Mouse (Mus musculus): ENCODE measurements at regions not wholly inside any gene's neighbourhood (a gene's known extent, or its start where the extent isn't known, plus 50 kb on each side); places are given as distances from the start of the nearest gene placed in this dataset.

DNA sequence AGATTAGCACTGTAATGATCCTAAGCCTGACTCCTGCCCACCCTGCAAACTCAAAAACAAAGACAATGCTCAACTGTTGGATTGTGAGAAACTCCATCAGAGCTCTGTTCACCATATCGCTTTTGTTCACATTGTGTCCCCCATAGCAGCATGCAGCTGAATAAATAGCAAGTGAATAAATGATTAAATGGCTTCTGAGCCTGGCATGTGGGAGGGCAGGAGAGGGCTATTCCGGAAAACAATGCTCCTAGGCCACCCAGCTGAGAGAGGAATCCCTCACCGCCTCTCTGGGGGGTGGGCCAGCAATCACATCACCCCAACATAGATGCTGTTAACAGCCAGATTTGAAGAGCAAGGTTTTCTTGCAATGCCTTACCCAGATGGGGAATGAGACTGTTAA, 238.5 kb upstream of the Vstm2b start:
- no peak for DNase-seq (ENCODE audit: extremely low read depth, insufficient read length, low spot score)

DNA sequence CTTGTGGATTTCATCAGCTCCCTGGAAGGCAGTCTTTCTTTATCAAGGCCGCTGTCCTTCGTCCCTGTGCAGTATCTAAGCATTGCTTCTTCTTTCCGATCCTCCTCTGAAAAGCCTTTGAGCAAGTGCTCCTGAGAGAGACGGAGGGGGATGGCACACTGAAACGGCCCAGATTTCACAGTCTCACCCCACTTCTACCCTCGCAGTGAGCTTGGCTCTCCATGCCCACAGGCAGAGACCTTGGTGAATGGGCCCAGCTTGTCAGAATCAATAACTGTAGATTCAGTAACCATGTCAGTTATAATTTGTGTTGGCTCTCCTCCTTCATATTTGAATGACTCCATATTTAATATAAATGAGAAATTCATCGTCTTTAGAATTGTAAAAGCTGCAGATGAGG, 234.3 kb upstream of the Vstm2b start:
- DNase-seq (ENCODE audit: extremely low read depth, insufficient read length, low spot score): no peak

DNA sequence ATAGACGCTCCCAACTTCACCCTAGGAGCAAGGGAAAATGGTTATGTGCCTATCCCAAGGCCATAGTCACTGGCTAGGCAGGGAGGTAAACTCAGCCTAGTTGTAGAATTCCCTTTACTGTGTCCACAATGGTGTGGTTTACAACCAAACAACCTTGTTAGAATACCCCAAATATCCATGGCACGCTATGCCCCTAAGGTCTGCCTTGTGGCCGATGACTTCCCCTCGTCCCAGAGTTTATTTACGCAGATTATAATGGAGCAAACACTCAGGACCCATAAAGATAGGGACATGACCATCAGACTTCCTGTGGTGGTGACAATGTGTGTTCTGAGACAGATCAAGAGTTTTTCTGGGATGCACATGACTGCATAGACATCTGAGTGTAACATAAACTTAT, 231.5 kb upstream of the Vstm2b start:
- DNase-seq (ENCODE audit: extremely low read depth, insufficient read length, low spot score): no peak

GRCm38 (mm10) chr7:40670401-40670800, 227.7 kb upstream of the Vstm2b start:
- DNase-seq (ENCODE audit: extremely low read depth, insufficient read length, low spot score): no peak

DNA sequence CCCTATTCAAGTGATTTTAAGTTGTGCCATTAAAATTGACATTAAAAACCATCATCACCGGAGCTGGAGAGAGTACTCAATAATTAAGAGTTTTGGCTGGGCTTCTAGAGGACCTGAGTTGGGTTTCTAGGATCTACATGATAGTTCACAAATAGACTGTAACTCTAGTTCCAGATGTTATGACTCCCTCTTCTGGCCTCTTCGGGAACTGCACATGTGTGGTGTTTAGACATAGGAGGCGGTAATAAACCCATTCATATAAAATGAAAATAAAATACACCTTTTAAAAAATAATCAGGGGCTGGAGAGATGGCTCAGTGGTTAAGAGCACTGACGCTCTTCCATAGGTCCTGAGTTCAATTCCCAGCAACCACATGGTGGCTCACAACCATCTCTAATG, 227.1 kb upstream of the Vstm2b start:
- no peak for DNase-seq (ENCODE audit: extremely low read depth, insufficient read length, low spot score)

GRCm38 (mm10) chr7:40672348-40672747, 225.8 kb upstream of the Vstm2b start:
- no peak for DNase-seq (ENCODE audit: extremely low read depth, insufficient read length, low spot score)

GRCm38 (mm10) chr7:40674397-40674796, 223.7 kb upstream of the Vstm2b start:
- no peak for DNase-seq (ENCODE audit: extremely low read depth, insufficient read length, low spot score)

DNA sequence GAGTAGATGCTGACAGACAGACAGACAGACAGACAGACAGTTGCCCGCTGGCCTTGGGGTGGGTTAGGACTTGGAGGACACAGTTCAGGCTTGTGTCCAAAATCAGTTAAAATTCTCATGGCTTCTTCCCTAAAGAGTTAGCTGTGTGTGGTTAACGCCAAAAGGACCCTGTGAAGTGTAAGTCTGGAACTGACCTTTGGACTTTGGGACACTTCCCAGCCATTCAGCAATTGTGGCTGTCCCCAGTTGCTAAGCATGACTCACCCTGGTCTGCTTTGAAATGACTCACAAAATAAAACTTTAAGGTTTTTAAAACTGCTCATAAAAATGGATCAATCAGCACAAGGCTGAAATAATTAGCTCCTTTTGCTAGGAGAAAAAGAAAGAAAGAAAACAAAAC, 220.5 kb upstream of the Vstm2b start:
- DNase-seq (ENCODE audit: extremely low read depth, insufficient read length, low spot score): no peak

- no peak for DNase-seq (ENCODE audit: extremely low read depth, insufficient read length, low spot score)
Observed at GRCm38 (mm10) chr7:40680567-40680966, 217.6 kb upstream of the Vstm2b start.

GRCm38 (mm10) chr7:40680993-40681392, 217.1 kb upstream of the Vstm2b start:
- DNase-seq (ENCODE audit: extremely low read depth, insufficient read length, low spot score): no peak

DNA sequence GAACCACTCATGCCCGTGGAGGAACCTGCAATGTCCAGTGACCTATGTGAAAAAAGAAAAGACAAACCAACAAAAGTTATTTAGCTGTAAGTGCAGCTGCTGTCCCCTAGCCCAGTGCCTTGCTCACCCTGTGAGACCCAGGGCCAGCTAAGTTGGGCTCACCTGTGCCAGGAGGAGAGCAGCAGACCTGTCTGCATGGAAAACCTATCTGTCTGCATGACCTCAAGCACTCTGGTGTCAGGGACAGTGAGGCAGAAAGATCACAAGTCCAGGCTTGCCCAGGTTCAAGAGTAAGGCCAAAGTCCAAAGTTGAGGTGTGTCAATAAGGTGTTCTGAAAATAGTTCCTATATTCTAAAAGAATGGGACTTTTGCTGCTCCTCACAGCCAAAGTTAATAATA, 215.0 kb upstream of the Vstm2b start:
- DNase-seq (ENCODE audit: extremely low read depth, insufficient read length, low spot score): no peak

- no peak for DNase-seq (ENCODE audit: extremely low read depth, insufficient read length, low spot score)
Observed at GRCm38 (mm10) chr7:40683641-40684040, 214.5 kb upstream of the Vstm2b start.

DNA sequence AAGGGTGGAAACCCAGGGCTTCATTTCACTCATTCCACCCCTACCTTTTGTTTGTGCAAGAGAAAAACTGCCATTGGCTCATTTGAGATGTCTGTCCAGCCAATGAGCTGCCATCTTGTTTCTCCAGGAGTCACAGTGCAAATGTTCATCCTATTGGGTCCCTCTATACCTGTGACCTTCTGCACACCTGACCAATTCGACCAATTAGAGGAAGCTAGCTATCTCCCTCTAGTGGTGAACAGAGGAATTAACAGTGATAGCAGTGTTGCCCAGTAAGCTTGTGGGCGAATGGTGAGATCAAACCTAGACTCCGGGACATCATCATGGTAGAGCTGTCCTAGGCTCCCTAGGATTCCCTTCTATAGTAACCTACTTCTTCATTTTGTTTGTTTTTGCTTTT, 211.1 kb upstream of the Vstm2b start:
- DNase-seq (ENCODE audit: extremely low read depth, insufficient read length, low spot score): no peak

DNA sequence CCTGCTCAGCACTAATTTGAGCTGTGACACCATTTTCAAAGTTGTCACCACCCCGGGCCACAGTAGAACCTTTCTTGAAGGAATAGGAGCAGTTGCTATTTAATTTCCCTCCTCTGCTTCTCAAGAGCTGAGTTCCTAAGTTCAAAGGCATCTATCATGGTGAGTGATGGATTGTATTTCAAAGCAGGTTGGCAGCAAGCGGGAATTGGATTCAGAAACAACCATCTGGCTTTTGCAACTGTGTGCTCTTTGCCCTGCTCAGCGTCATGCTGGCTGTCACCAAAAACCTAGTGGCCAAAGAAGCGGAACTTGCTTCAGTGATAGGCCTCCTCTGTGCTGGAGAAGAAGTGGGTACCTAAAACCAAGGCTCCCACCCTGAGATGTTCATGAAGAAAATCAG, 209.6 kb upstream of the Vstm2b start:
- DNase-seq (ENCODE audit: extremely low read depth, insufficient read length, low spot score): no peak

DNA sequence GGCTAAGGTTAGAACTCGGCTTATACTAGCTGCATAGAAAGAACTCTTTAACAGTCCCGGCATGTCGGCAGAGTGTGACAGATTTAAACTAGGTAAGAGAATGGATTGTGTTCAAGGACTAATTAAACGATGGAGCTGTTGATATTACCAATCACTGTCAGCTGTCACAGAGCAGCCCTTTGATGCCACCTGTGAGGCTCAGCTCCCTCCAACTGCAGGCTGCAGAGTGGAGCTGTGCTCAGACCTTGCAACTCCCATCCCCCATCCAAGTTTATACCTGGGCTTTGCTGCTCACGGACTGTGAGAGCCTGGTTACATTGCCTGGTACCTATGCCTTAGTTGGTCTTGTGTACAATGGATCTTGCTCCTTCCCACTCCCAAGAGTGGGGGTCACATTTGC, 204.4 kb upstream of the Vstm2b start:
- no peak for DNase-seq (ENCODE audit: extremely low read depth, insufficient read length, low spot score)

DNA sequence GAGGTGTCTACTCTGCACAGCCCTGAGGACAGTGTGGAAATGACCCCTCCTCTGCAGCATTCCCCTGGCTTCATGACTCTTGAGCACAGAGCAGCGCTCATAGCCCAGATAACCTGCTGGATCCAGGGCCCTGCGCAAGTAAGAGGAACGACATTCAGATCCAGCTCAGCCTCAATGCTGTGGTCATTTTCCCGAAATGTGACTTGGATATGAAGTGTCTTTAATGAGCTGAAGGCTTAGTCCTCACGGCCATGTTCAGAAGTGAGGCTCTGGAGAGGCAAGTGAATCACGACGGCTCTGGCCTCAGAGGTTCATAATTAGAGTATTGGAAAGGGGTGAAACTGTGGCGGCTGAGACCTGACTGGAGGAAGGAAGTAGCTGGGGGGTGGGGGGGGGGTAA, 200.6 kb upstream of the Vstm2b start:
- no peak for DNase-seq (ENCODE audit: extremely low read depth, insufficient read length, low spot score)

DNA sequence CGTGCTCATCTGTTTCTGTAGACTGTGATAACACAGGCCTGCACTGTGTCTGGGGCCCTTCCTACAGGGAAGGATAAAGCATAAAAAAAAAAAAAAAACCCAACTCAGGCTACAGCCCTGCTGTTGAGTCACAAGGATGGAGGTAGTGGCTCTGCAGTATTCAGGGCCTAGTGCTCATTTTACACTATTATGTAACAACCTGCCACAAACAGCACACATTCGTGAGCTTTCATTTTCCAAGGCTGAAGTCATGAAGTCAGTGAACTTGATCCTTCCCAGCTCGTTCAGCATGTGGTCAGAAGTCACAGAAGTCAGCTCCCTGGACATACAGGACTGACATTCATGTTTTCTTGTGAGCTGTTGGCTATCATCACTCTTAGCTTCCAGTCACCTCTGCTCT, 199.8 kb upstream of the Vstm2b start:
- no peak for DNase-seq (ENCODE audit: extremely low read depth, insufficient read length, low spot score)

DNA sequence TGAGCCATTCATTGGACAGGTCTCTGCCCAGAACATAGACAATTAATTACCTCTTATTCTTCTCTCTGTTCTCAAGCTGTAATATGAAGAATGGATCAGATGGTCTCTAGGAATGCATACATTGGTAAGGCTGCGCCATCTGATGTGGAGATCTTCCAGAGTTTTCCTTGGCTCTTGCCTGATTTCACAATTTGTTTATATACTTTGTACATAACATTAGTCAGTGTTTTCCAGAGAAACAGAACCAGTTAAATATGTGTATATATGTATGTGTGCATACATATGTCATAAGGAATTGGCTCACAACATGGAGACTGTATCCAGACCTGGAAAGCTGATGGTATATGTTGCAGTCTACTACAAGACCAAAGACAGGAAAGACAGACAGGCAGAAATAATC, 198.5 kb upstream of the Vstm2b start:
- DNase-seq (ENCODE audit: extremely low read depth, insufficient read length, low spot score): no peak

DNA sequence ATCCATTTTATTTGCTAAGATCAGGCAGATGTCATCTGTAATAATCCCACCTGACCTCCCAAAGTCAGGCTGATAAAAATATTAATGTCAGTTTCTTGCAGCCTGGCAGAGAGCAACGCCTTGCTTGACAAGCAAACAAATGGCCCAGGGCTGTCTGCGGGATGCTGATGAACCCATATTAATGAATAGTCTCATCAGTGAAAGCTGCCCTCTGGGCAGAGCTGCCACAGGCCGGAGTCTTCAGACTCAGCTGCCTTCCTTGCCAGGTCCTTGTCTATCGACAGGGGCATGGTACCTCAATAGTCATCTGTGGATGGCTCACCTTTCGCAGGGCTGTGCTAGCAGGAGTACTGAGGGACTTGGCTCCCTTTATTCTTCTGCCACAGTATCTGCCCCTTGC, 197.5 kb upstream of the Vstm2b start:
- DNase-seq (ENCODE audit: extremely low read depth, insufficient read length, low spot score): no peak

- DNase-seq (ENCODE audit: extremely low read depth, insufficient read length, low spot score): no peak
Observed at GRCm38 (mm10) chr7:40702191-40703045, 195.7 kb upstream of the Vstm2b start.

GRCm38 (mm10) chr7:40708231-40708630, 189.9 kb upstream of the Vstm2b start:
- no peak for DNase-seq (ENCODE audit: extremely low read depth, insufficient read length, low spot score)

GRCm38 (mm10) chr7:40717991-40718390, 180.1 kb upstream of the Vstm2b start:
- no peak for DNase-seq (ENCODE audit: extremely low read depth, insufficient read length, low spot score)

GRCm38 (mm10) chr7:40736971-40737468, 161.1 kb upstream of the Vstm2b start:
- no peak for DNase-seq (ENCODE audit: extremely low read depth, insufficient read length, low spot score)
